Mouse (Mus musculus): ENCODE measurements at regions not wholly inside any gene's neighbourhood (a gene's known extent, or its start where the extent isn't known, plus 50 kb on each side); places are given as distances from the start of the nearest gene placed in this dataset.

DNA sequence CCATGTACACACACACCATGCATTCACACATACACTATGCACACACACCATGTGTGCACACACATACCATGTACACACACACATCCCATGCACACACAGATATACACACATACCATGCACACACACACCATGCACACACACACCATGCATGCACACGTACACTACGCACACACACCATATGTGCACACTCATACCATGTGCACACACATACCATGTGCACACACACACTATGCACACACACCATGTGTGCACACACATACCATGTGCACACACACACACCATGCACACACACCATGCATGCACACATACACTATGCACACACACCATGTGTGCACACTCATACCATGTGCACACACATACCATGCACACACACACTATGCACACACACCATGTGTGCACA, 87.1 kb upstream of the Tmem150c start:
- no peak for DNase-seq (ENCODE audit: low read depth, low spot score)

DNA sequence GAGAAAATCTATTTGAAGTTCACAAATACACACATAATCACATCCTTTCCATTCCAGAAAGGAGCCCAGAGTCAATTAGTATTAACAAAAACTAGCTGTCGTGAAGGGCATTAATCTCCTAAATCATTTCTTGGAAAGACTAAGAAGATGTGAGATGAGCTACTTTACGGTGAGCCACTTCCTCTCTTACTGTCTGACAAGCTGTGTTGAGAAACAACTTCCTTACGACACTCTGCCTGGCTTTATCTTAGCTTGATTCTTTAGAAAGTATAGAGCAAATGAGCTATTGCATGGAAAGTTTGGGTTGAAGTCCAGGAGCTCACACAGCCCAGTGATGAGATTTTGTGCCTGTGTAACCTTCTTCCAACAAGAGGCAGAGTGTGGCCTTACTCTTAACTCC, 85.2 kb upstream of the Tmem150c start:
- no peak for DNase-seq (ENCODE audit: low read depth, low spot score)

DNA sequence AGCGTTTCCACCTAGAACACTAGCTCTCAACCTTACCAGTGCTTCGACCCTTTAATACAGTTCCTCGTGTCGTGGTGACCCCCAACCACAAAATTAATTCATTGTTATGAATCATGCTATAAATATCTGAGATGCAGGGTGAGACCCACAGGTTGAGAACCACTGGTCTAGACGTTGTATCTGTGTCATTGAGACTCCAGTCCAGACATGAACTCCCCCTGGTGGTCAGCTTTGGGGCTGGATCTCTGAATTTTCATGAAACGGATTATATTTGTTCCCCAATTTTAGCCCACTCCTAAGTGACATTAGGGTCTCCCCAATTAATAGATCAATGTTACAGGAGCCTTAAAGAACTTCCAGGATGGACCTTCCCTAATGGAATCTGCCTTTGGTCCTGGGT, 81.3 kb upstream of the Tmem150c start:
- DNase-seq (ENCODE audit: low read depth, low spot score) = no peak

- DNase-seq (ENCODE audit: low read depth, low spot score) = no peak
These were observed 80.0 kb upstream of the Tmem150c start for GRCm38 (mm10) chr5:100239632-100240031.

DNA sequence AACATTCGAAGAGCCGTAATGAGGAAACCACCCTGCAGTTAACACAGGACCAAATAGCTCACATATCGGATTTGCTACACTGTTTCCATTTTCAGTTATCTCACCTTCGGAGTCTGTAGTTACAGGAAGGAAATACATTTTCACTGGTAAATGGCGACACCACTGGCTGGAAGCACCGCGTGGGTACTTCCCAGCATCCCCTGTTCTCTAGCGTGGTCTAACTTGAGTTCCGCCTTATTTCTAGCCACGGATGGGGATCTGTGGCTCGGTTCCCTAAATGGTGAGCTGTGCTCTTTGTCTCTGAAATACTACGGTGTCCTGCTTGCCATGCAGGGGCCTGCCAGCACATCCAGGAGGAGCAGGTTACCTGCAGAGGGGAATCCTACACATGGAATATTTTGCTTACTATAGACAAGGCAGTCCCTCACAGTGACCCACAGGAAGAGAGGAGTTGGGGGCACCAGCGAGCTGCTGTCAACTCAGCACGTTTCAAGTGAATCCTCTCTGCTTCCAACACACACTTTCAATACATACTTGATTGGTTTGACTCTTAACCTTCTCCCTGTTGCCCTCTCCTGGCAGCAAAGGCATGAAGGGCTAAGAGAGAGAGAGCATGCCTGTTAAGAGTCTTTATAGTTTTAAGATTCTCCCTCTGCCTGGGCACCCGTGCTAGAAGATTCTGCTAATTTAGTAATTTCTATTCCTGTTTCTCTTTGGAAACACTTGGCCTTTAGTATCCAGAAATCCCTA, 78.9 kb upstream of the Tmem150c start:
- no peak for DNase-seq (ENCODE audit: low read depth, low spot score)

GRCm38 (mm10) chr5:100237674-100238278, 78.2 kb upstream of the Tmem150c start:
- DNase-seq (ENCODE audit: low read depth, low spot score) = no peak

- no peak for DNase-seq (ENCODE audit: low read depth, low spot score)
These were observed 76.7 kb upstream of the Tmem150c start for GRCm38 (mm10) chr5:100236277-100236676.

DNA sequence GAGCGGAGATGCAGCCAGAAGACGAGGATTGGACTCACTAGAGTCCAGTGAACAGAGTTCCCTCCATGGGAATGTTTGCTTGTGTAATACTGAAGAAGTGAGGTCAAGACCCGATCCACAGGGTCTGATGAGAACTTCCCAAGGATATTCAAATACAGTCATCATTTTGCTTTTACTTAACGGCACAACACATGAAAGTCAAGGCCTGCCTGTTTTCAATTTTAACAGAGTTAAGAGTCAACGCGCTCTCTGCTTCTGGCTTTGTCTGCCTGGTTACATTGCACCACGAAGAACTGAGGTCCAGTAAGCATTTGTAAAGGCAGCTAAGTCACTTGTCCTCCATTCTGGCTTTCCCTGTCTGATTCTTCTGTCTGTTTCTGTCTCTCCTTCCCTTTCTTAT, 72.5 kb upstream of the Tmem150c start:
- DNase-seq (ENCODE audit: low read depth, low spot score) = no peak

DNA sequence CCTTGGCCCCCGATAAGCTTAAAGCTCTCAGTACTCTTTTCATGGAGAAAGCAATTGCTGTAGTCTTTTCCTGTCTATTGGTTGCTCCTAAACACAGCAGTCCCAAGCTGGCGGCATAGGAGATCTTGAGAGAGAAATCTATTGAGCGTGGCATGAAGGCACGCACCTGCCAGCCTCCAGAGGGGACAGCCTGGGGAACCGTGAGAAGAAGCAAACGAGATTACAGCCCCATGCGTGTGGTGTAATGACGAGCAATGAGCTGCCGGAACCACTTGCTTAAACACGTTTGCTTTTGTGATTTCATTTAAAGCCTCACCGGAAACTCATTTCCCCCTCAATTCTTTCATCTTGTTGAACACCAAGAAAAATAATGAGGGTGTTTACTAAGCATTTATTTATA, 72.0 kb upstream of the Tmem150c start:
- no peak for DNase-seq (ENCODE audit: low read depth, low spot score)

GRCm38 (mm10) chr5:100230038-100230437, 70.4 kb upstream of the Tmem150c start:
- DNase-seq (ENCODE audit: low read depth, low spot score) = no peak

DNA sequence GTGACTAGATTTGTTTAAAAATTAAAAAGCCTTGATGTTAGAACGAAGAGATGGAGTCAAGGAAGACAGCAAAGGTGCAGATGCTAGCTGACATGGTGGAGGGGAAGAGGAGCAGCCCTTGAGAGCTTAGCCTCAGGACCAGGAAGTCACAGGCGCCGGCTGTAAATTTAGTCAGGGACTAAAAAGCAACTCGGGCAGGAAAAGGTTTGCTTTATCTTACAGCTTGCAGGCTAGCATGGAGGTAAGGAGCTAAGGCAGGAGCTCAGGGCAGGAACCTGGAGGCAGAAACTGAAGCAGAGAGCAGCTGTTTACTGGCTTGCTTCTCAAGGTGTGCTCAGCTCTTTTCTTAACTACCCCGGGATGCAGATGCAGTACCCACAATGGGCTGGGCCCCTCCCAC, 68.3 kb upstream of the Tmem150c start:
- DNase-seq (ENCODE audit: low read depth, low spot score) = no peak

GRCm38 (mm10) chr5:100226571-100227235, 67.1 kb upstream of the Tmem150c start:
- no peak for DNase-seq (ENCODE audit: low read depth, low spot score)

GRCm38 (mm10) chr5:100225491-100225890, 65.9 kb upstream of the Tmem150c start:
- no peak for DNase-seq (ENCODE audit: low read depth, low spot score)

DNA sequence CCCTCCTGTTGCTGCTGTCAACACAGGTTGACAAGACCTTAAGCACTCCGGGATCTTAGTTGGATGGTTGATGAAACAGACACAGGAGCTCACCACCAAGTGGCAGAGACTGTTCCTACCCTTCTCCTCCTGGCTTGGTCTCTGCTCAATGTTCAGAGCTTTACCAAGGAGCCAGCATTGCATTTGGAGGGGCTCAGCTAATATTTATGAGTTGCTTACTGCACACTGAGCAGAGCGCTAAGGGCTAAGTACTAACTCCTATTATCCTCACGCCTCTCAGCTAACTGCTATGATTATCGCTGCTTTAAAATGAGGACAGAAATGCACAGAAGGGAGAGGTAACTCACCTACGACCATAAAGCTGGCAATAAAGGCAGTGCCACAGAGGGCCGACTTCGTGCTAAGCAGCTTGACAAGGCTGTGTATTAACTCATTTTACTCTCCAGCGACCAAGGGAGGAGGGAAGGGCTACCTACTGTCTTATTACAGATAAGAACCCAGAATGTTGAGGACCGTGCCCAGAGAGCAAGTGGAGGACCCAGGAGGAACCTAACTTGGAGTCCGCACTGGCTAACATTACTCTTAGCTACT, 65.3 kb upstream of the Tmem150c start:
- no peak for DNase-seq (ENCODE audit: low read depth, low spot score)

GRCm38 (mm10) chr5:100221005-100221583, 61.5 kb upstream of the Tmem150c start:
- DNase-seq (ENCODE audit: low read depth, low spot score) = no peak

GRCm38 (mm10) chr5:100220320-100220719, 60.7 kb upstream of the Tmem150c start:
- DNase-seq (ENCODE audit: low read depth, low spot score) = no peak

GRCm38 (mm10) chr5:100218256-100218851, 58.7 kb upstream of the Tmem150c start:
- no peak for DNase-seq (ENCODE audit: low read depth, low spot score)

- no peak for DNase-seq (ENCODE audit: low read depth, low spot score)
These were observed 57.8 kb upstream of the Tmem150c start for GRCm38 (mm10) chr5:100217178-100218035.

DNA sequence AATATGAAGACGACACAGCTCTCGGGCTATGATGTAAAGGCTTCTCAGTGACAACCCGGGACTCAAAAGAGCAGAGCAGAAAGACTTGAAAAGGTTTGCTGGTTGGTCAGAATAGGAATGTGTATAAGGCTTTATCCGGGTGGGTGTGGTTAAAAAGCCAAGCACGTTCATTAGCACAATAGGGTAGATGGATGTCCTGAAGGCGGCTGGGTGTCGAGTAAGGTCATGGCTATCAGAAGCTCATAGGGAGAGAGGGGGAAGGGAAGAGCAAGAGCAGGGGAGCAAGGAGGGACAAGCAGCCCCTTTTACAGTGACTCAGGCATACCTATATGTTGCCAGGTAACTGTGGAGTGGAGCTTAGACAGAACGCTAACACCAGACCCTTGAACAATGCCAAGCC, 54.3 kb upstream of the Tmem150c start:
- no peak for DNase-seq (ENCODE audit: low read depth, low spot score)

DNA sequence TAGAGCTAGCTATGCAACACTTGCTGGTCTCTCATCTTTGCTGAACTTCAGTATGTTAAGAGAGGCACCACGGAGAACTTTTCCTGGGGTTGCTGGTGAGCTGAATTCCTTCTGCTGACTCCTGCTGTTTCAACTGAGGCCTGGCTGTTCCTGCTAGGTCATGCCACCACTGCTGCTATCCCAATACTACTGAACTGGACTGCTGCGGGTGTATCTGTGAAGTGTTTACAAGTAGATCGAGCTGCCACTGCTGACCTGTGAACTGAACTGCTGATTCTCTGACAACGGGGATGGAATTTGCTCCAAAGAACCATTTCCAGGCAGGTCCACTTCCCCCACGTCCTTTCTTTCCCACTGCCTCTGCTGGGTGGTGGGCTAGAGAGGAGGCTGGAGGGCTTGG, 51.1 kb upstream of the Tmem150c start:
- DNase-seq (ENCODE audit: low read depth, low spot score) = no peak
